Mouse (Mus musculus): Measurements from ENCODE around the gene Med24. TPM values are rescaled to one million over a fixed set of nuclear protein-coding genes. Genes with fewer than 3 reads are reported as not detected.
A peak's percentile ranks its signal among the peaks of the same experiment; 100 is the strongest.

Gene Med24
- polyA plus RNA-seq, 1 experiment from 2014 or later: 31.6 TPM

DNA sequence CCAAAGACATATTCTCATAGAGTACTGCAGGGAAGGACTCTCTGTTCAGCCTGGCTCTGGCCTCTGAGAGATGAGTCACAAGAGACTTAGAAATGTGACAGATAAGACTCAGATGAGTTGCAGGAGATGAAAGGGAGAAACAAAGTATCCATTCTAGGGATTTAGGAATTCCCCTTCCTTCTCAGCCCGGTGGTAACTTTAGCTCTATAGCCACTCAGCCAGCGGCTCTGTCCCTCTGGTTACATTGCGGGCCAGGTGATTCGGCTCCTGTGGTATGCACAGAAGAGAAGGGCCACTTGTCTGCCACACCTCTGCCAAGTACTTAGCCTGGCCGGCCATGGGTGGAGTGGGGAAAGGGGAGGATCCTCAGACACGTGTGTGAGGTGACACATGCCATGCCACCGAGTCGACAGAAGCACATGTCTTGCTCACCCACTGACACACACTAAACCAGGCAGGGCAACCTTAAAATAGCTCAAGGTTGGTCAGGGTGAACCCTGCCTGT, 43.5 kb upstream of the Med24 start:
- Histone ChIP-seq H3K4me3 (ENCODE audit: low read depth, low read length) (no peak overlapping the region), H3K27ac (ENCODE audit: low read depth, low read length) (peak overlapping the region; percentile 87), H3K9ac (ENCODE audit: low read depth, low read length) (0 out of 2 replicates have a peak overlapping the region, but pooled peaks have one; percentile 24), H3K36me3 (ENCODE audit: control insufficient read depth, insufficient read depth, low read length) (peaks cover 6% of the 10 kb centered on the region; the same call in 1 of the 2 replicates), H3K27me3 (ENCODE audit: control insufficient read depth, insufficient read depth, low read length) (no peaks in the 10 kb centered on the region), H3K4me1 (ENCODE audit: control insufficient read depth, insufficient read depth, low read length) (peaks cover 78% of the 10 kb centered on the region), H3K4me2 (peak overlapping the region; percentile 78), H3K9me3 (replicated peaks; ENCODE audit: control insufficient read depth, low read length) (no peaks in the 10 kb centered on the region)
- 27% methylated on average over 8 of the region's 8 CpGs for WGBS (ENCODE audit: insufficient replicate concordance)
- ATAC-seq (replicated peaks; ENCODE audit: insufficient number of reproducible peaks, low FRiP score, low TSS enrichment): no peak

DNA sequence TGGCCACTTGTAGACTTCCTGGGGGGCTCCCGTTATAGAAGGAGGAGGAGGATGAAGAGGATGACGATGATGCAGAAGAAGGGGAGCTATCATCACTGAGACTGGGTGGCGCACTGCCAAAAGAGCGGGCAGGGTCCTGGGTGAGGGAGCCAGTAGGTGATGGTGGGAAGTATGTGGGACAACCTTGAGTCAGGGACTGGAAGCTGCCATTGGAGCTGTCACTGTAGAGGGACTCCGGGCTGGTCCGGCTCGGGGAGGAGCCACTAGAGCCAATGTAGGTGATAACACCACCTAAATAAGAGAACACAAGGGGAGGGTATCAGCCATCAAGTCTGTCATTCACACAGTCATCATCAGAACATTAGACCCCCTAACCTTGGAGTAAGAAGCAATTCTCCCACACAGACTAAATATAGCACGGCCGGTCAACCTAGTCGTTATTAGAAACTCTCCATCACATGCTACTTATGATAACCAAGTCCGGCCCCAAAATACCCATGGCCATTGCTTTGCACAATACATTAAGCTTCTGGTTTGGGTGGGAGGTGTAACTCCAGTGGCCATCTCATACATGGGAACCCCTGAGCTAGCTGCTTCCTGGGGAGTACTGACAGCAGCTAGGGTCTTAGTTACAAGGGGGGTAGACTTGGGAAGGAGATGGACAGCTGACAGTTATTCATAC, 42.8 kb upstream of the Med24 start:
- peaks cover 80% of the 10 kb centered on the region for H3K4me1 ChIP-seq (ENCODE audit: control insufficient read depth, insufficient read depth, low read length)
- peak overlapping the region; percentile 78 for H3K4me2 ChIP-seq
- 0 out of 2 replicates have a peak overlapping the region, but pooled peaks have one; percentile 24 for H3K9ac ChIP-seq (ENCODE audit: low read depth, low read length)
- no peak overlapping the region for H3K4me3 ChIP-seq (ENCODE audit: low read depth, low read length)
- H3K9me3 ChIP-seq (replicated peaks; ENCODE audit: control insufficient read depth, low read length): no peaks in the 10 kb centered on the region
- peak overlapping the region; percentile 87 for H3K27ac ChIP-seq (ENCODE audit: low read depth, low read length)
- H3K27me3 ChIP-seq (ENCODE audit: control insufficient read depth, insufficient read depth, low read length): no peaks in the 10 kb centered on the region
- 59% methylated on average over 11 of the region's 11 CpGs for WGBS (ENCODE audit: insufficient replicate concordance)
- H3K36me3 ChIP-seq (ENCODE audit: control insufficient read depth, insufficient read depth, low read length): peaks cover 6% of the 10 kb centered on the region; the same call in 1 of the 2 replicates
- no peak for ATAC-seq (replicated peaks; ENCODE audit: insufficient number of reproducible peaks, low FRiP score, low TSS enrichment)

DNA sequence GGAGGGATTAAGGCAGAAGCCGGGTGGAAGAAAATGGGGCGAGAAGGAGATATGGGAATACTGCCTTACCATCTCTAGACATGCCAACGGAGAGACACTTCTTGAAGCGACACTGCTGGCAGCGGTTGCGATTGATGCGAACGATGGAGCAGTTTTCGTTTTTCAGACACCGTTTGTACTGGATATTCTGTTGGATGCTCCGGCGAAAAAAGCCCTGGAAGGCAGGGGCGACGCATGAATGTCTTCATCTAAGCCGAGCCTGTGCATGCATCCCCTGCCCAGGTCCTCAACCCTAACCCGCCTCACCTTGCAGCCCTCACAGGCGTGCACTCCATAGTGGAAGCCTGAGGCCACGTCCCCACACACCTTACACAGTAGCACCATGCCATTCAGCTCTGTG, 41.9 kb upstream of the Med24 start:
- H3K4me2 ChIP-seq: peak overlapping the region; percentile 22; the same call in 1 of the 2 replicates
- WGBS (ENCODE audit: insufficient replicate concordance): 91% methylated on average over 18 of the region's 18 CpGs
- no peaks in the 10 kb centered on the region for H3K9me3 ChIP-seq (replicated peaks; ENCODE audit: control insufficient read depth, low read length)
- H3K4me3 ChIP-seq (ENCODE audit: low read depth, low read length): no peak overlapping the region
- H3K9ac ChIP-seq (ENCODE audit: low read depth, low read length): no peak overlapping the region
- H3K27me3 ChIP-seq (ENCODE audit: control insufficient read depth, insufficient read depth, low read length): no peaks in the 10 kb centered on the region
- peak overlapping the region; percentile 87 for H3K27ac ChIP-seq (ENCODE audit: low read depth, low read length)
- no peak for ATAC-seq (replicated peaks; ENCODE audit: insufficient number of reproducible peaks, low FRiP score, low TSS enrichment)
- peaks cover 79% of the 10 kb centered on the region for H3K4me1 ChIP-seq (ENCODE audit: control insufficient read depth, insufficient read depth, low read length)
- peaks cover 6% of the 10 kb centered on the region; the same call in 1 of the 2 replicates for H3K36me3 ChIP-seq (ENCODE audit: control insufficient read depth, insufficient read depth, low read length)

- peaks cover 79% of the 10 kb centered on the region for H3K4me1 ChIP-seq (ENCODE audit: control insufficient read depth, insufficient read depth, low read length)
- peak overlapping the region; percentile 12; the same call in 1 of the 2 replicates for H3K27ac ChIP-seq (ENCODE audit: low read depth, low read length)
- 93% methylated on average over 26 of the region's 26 CpGs for WGBS (ENCODE audit: insufficient replicate concordance)
- no peak overlapping the region for H3K4me3 ChIP-seq (ENCODE audit: low read depth, low read length)
- no peak overlapping the region for H3K9ac ChIP-seq (ENCODE audit: low read depth, low read length)
- H3K36me3 ChIP-seq (ENCODE audit: control insufficient read depth, insufficient read depth, low read length): peaks cover 6% of the 10 kb centered on the region; the same call in 1 of the 2 replicates
- no peaks in the 10 kb centered on the region for H3K9me3 ChIP-seq (replicated peaks; ENCODE audit: control insufficient read depth, low read length)
- H3K27me3 ChIP-seq (ENCODE audit: control insufficient read depth, insufficient read depth, low read length): no peaks in the 10 kb centered on the region
- ATAC-seq (replicated peaks; ENCODE audit: insufficient number of reproducible peaks, low FRiP score, low TSS enrichment): no peak
- no peak overlapping the region for H3K4me2 ChIP-seq
Measured at GRCm38 (mm10) chr11:98770096-98770975, 41.1 kb upstream of the Med24 start.

DNA sequence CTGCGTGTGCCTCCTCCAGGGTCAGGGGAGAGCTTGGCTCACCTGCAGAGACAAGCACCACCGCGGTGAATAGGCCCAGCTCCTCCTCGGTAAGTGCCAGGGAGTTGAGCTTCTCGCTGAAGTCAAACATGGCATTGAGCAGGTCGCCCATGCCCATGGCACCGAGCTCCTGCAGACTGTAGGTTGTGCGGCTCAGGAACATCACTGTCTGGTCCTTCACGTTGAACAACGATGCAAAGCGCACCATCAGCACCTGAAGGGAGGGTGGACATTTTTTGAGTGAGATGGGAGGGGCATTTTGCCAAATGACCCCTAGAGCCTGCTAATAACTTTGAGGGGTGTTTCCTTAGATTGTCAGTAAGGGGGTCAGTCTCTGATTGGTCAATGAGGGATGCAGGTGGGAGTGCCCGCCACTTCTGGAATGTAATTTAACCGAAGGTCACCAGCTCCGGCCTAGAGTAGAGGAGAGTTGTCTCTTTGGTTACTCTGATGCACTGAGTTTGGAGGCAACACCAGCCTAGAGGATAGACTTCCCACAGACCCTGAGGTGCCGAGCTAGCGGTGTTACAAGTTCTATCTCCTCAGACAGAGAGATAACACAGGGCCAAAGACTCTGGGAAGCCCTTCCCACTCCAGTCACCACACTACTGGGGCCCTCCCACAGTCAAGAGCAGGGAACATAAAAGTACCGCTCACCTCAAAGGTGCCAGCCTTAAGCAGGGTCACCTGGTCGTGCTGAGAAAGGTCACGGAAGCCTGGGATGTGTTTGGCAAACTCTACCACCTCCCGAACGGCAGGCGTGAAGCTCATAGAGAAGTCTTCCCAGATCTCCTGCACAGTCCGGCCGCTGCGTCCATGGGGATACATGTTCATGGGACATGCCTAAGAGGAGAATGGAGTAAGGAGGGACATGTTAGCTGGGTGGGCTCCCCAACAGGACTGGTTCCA, 40.0 kb upstream of the Med24 start:
- H3K9ac ChIP-seq (ENCODE audit: low read depth, low read length): 0 out of 2 replicates have a peak overlapping the region, but pooled peaks have one; percentile 43
- ATAC-seq (replicated peaks; ENCODE audit: insufficient number of reproducible peaks, low FRiP score, low TSS enrichment): no peak
- 73% methylated on average over 25 of the region's 25 CpGs for WGBS (ENCODE audit: insufficient replicate concordance)
- H3K4me1 ChIP-seq (ENCODE audit: control insufficient read depth, insufficient read depth, low read length): peaks cover 72% of the 10 kb centered on the region
- no peaks in the 10 kb centered on the region for H3K9me3 ChIP-seq (replicated peaks; ENCODE audit: control insufficient read depth, low read length)
- H3K4me2 ChIP-seq: peak overlapping the region; percentile 68
- no peaks in the 10 kb centered on the region for H3K27me3 ChIP-seq (ENCODE audit: control insufficient read depth, insufficient read depth, low read length)
- peaks cover 10% of the 10 kb centered on the region; the same call in 1 of the 2 replicates for H3K36me3 ChIP-seq (ENCODE audit: control insufficient read depth, insufficient read depth, low read length)
- peak overlapping the region; percentile 96 for H3K27ac ChIP-seq (ENCODE audit: low read depth, low read length)
- peak overlapping the region; percentile 38 for H3K4me3 ChIP-seq (ENCODE audit: low read depth, low read length)

GRCm38 (mm10) chr11:98768127-98769006, 39.1 kb upstream of the Med24 start:
- Histone ChIP-seq H3K36me3 (ENCODE audit: control insufficient read depth, insufficient read depth, low read length) (peaks cover 13% of the 10 kb centered on the region), H3K27me3 (ENCODE audit: control insufficient read depth, insufficient read depth, low read length) (no peaks in the 10 kb centered on the region), H3K27ac (ENCODE audit: low read depth, low read length) (peak overlapping the region; percentile 96), H3K4me2 (peak overlapping the region; percentile 68), H3K4me1 (ENCODE audit: control insufficient read depth, insufficient read depth, low read length) (peaks cover 70% of the 10 kb centered on the region), H3K4me3 (ENCODE audit: low read depth, low read length) (peak overlapping the region; percentile 38), H3K9ac (ENCODE audit: low read depth, low read length) (peak overlapping the region; percentile 71), H3K9me3 (replicated peaks; ENCODE audit: control insufficient read depth, low read length) (no peaks in the 10 kb centered on the region)
- peak; percentile 48 for ATAC-seq (replicated peaks; ENCODE audit: insufficient number of reproducible peaks, low FRiP score, low TSS enrichment)
- WGBS (ENCODE audit: insufficient replicate concordance): 12% methylated on average over 37 of the region's 39 CpGs

DNA sequence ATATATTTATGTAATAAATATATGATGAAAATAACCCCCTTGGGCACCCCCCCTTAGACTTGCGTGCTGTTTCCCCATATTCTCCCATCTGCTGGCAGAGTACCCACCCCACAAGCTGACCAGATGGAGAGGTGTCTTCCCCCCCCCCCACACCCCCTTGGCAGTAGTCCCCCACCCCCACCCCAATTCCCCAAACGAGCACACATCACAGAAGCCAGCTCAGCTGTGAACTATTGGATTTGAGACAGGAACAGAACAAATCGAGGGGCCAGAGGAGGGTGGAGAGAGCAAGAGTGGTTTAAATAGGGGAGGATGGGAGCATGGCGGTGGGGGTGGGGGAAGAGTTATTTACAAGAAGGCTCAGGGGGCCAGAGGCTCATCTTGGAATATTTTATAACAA, 38.5 kb upstream of the Med24 start:
- no peaks in the 10 kb centered on the region for H3K9me3 ChIP-seq (replicated peaks; ENCODE audit: control insufficient read depth, low read length)
- peaks cover 69% of the 10 kb centered on the region for H3K4me1 ChIP-seq (ENCODE audit: control insufficient read depth, insufficient read depth, low read length)
- peaks cover 17% of the 10 kb centered on the region for H3K36me3 ChIP-seq (ENCODE audit: control insufficient read depth, insufficient read depth, low read length)
- H3K27ac ChIP-seq (ENCODE audit: low read depth, low read length): peak overlapping the region; percentile 96
- H3K4me2 ChIP-seq: peak overlapping the region; percentile 68
- H3K27me3 ChIP-seq (ENCODE audit: control insufficient read depth, insufficient read depth, low read length): no peaks in the 10 kb centered on the region
- 22% methylated on average over 4 of the region's 4 CpGs for whole genome bisulfite sequencing (ENCODE audit: insufficient replicate concordance)
- peak overlapping the region; percentile 38 for H3K4me3 ChIP-seq (ENCODE audit: low read depth, low read length)
- no peak for ATAC-seq (replicated peaks; ENCODE audit: insufficient number of reproducible peaks, low FRiP score, low TSS enrichment)
- peak overlapping the region; percentile 71 for H3K9ac ChIP-seq (ENCODE audit: low read depth, low read length)
